Mouse (Mus musculus): ENCODE results near the gene Tkt. TPM values are rescaled to one million over a fixed set of nuclear protein-coding genes. Genes with fewer than 3 reads are reported as not detected.

The Tkt gene
- polyA plus RNA-seq, 1 experiment, result 393 TPM

DNA sequence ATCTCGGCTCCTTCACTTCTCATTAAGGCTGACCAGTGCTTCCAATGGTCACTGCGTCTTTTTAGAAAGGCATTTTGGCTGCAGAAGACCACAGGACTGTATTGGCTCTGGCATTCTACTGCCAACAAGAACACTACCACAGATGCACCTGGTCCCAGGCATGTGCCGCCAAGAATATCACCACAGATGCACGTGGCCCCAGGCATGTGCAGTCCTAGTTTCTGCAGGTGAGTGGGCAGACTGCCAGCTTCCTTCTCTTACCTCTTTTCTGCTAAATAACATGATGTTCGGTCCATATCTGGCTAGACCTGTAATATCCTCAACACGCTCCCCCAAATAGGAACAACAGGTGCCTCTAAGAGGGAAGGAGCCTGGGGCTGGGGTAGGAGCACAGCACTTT, 60.0 kb downstream of the Tkt start:
- H3K27me3 ChIP-seq (replicated peaks; ENCODE audit: control insufficient read depth, insufficient read depth, low read length), result no peaks in the 10 kb centered on the region
- 82% methylated on average over 6 of the region's 6 CpGs for WGBS
- DNase-seq, result no peak
- no peaks in the 10 kb centered on the region; the same call in 1 of the 2 replicates for H3K36me3 ChIP-seq (ENCODE audit: control insufficient read depth, insufficient read depth, low read length)
- no peak overlapping the region for H3K4me3 ChIP-seq (ENCODE audit: insufficient read depth, low read depth, low read length)
- TF ChIP-seq CTCF (conservative IDR thresholded peaks at IDR 0.05; ENCODE audit: insufficient read depth, insufficient read length, low read depth, low read length) (no peak), POLR2A (IDR thresholded peaks at IDR 0.05; ENCODE audit: low read depth, low read length) (no peak)
- no peak overlapping the region for H3K27ac ChIP-seq (ENCODE audit: insufficient read depth, low read depth, low read length)
- H3K4me1 ChIP-seq (ENCODE audit: control insufficient read depth, insufficient read depth, low read length), result peaks cover 3% of the 10 kb centered on the region; the same call in 1 of the 2 replicates

DNA sequence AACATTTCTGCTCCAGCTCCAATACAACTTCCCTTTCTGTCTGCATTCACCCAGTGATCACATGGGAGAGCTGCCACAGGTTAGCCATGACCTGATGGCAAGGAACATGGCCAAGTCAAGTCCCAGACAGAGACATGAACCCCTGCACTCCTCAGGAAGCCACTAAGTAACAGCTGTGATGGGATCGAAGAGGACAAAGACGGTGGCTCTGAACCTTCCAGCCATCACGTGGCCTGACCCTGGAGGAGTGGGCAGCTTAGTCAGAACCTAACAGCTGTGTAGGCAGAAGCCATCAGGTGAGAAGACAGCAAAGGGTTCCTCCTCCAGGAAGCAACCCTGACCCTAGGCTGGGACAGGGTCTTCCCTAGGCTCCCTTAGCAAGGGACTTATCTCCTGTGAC, 61.3 kb downstream of the Tkt start:
- Histone ChIP-seq H3K36me3 (ENCODE audit: control insufficient read depth, insufficient read depth, low read length) (no peaks in the 10 kb centered on the region), H3K27ac (ENCODE audit: insufficient read depth, low read depth, low read length) (no peak overlapping the region), H3K27me3 (replicated peaks; ENCODE audit: control insufficient read depth, insufficient read depth, low read length) (no peaks in the 10 kb centered on the region), H3K4me3 (ENCODE audit: insufficient read depth, low read depth, low read length) (no peak overlapping the region), H3K4me1 (ENCODE audit: control insufficient read depth, insufficient read depth, low read length) (peaks cover 4% of the 10 kb centered on the region; the same call in 1 of the 2 replicates)
- DNase-seq, result no peak
- WGBS, result 90% methylated on average over 3 of the region's 3 CpGs
- TF ChIP-seq CTCF (conservative IDR thresholded peaks at IDR 0.05; ENCODE audit: insufficient read depth, insufficient read length, low read depth, low read length) (no peak), POLR2A (IDR thresholded peaks at IDR 0.05; ENCODE audit: low read depth, low read length) (no peak)

DNA sequence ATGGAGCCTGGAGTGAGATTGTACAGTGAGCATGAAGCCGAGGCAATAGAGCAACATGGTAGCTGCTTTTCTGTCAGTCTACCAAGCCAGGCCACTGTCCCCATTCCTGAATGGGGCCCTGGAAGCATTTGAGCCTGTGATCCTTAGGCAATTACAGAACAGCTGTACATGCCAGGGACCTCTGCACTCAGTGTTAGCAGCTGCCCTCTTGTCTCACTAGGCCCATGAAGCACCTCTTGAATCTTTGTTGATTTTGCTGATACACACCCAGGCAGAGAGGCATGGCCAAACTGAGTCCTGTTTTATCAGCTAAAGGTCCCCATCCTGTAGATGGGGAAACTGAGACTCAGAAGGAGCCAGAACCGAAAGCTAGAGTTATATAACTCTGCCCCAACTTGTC, 62.1 kb downstream of the Tkt start:
- no peaks in the 10 kb centered on the region for H3K27me3 ChIP-seq (replicated peaks; ENCODE audit: control insufficient read depth, insufficient read depth, low read length)
- WGBS, result 86% methylated on average over 2 of the region's 2 CpGs
- H3K27ac ChIP-seq (ENCODE audit: insufficient read depth, low read depth, low read length), result no peak overlapping the region
- no peak for DNase-seq
- H3K36me3 ChIP-seq (ENCODE audit: control insufficient read depth, insufficient read depth, low read length), result no peaks in the 10 kb centered on the region
- H3K4me1 ChIP-seq (ENCODE audit: control insufficient read depth, insufficient read depth, low read length), result peaks cover 10% of the 10 kb centered on the region; the same call in 1 of the 2 replicates
- H3K4me3 ChIP-seq (ENCODE audit: insufficient read depth, low read depth, low read length), result no peak overlapping the region
- TF ChIP-seq POLR2A (IDR thresholded peaks at IDR 0.05; ENCODE audit: low read depth, low read length) (no peak), CTCF (conservative IDR thresholded peaks at IDR 0.05; ENCODE audit: insufficient read depth, insufficient read length, low read depth, low read length) (no peak)

DNA sequence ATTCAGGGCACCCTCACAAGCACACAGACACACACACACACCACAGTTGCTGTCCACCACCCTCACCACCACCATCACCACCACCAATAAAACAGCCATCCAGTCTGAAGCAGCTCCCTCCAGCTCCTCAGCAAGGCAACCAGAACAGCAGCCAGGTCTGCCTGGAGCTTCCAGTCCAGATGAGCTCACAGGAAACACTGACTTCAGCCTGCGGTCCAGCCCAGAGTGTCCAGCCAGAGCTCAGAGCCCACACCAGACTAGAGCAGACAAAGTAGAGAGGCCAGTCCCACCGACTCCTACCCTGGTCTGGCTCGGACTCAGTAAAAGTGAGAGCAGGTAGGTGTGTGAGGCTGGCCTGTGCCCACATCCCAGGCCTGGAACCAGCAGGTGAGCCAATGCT, 62.8 kb downstream of the Tkt start:
- 76% methylated on average over 3 of the region's 3 CpGs for WGBS
- DNase-seq, result no peak
- Histone ChIP-seq H3K36me3 (ENCODE audit: control insufficient read depth, insufficient read depth, low read length) (no peaks in the 10 kb centered on the region), H3K27me3 (replicated peaks; ENCODE audit: control insufficient read depth, insufficient read depth, low read length) (no peaks in the 10 kb centered on the region), H3K27ac (ENCODE audit: insufficient read depth, low read depth, low read length) (no peak overlapping the region), H3K4me3 (ENCODE audit: insufficient read depth, low read depth, low read length) (no peak overlapping the region), H3K4me1 (ENCODE audit: control insufficient read depth, insufficient read depth, low read length) (peaks cover 10% of the 10 kb centered on the region; the same call in 1 of the 2 replicates)
- no peak for TF ChIP-seq POLR2A (IDR thresholded peaks at IDR 0.05; ENCODE audit: low read depth, low read length)

DNA sequence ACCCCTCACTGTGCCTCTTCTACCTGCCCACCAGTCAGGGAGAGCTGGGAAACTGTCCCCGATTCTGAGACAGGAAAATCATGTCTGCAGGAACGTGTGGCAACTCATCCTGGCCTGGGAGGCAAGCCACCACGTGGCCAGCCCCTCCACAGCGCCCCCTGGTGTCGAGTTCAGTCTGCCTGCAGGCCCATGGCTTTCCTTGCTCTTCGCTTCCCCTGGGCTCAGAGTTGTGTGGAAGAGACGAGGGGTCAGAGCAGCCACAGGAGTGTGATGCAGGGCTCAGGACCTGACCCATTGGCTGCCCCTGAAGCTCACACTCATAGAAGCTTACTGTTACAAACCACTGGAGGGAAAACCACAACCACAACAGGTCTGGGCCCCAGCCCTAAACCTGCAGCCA, 64.4 kb downstream of the Tkt start:
- TF ChIP-seq POLR2A (IDR thresholded peaks at IDR 0.05; ENCODE audit: low read depth, low read length) (no peak), CTCF (conservative IDR thresholded peaks at IDR 0.05; ENCODE audit: insufficient read depth, insufficient read length, low read depth, low read length) (peak; percentile 89)
- peak; percentile 68 for DNase-seq
- H3K36me3 ChIP-seq (ENCODE audit: control insufficient read depth, insufficient read depth, low read length), result no peaks in the 10 kb centered on the region
- no peak overlapping the region for H3K27ac ChIP-seq (ENCODE audit: insufficient read depth, low read depth, low read length)
- H3K4me1 ChIP-seq (ENCODE audit: control insufficient read depth, insufficient read depth, low read length), result peaks cover 10% of the 10 kb centered on the region; the same call in 1 of the 2 replicates
- H3K4me3 ChIP-seq (ENCODE audit: insufficient read depth, low read depth, low read length), result no peak overlapping the region
- 23% methylated on average over 7 of the region's 7 CpGs for WGBS
- no peaks in the 10 kb centered on the region for H3K27me3 ChIP-seq (replicated peaks; ENCODE audit: control insufficient read depth, insufficient read depth, low read length)

DNA sequence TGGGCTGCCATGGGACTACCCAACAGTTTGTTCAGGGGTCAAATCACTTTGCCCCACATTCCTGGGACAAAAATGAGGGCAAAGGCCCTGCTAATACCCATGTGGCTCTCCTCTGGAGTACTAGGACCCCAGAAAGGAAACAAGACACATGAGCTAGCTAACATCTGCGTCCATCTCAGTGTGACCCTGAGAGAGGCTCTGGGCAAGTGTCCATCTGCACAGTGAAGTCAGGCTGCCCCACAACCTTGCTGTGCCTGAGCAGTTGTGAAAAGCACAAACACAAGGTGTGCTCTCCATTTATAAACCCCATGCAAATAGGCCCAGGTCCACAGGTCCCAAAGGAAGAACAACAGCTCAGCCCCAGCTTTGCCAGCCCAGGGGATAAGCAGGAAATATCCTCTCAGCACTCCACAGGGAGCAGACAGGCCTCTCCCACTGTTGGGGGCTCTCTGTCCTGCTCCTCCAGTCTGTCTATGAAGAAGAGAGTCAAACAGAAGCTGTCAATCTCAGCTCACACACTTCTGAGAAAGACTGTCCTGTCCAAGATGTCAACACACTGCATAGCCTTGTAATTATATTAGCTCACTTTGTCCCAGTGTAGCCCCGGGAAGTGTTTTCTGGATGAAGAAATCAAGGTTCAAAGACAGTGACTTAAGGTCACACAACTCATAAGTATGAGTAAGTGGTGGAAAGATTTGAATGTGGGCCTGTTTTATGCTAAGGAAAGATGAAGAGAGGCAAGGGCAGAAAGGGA, 65.0 kb downstream of the Tkt start:
- 59% methylated on average over 2 of the region's 2 CpGs for WGBS
- H3K4me3 ChIP-seq (ENCODE audit: insufficient read depth, low read depth, low read length), result no peak overlapping the region
- H3K4me1 ChIP-seq (ENCODE audit: control insufficient read depth, insufficient read depth, low read length), result peaks cover 10% of the 10 kb centered on the region; the same call in 1 of the 2 replicates
- H3K27ac ChIP-seq (ENCODE audit: insufficient read depth, low read depth, low read length), result no peak overlapping the region
- H3K27me3 ChIP-seq (replicated peaks; ENCODE audit: control insufficient read depth, insufficient read depth, low read length), result no peaks in the 10 kb centered on the region
- H3K36me3 ChIP-seq (ENCODE audit: control insufficient read depth, insufficient read depth, low read length), result no peaks in the 10 kb centered on the region
- TF ChIP-seq CTCF (conservative IDR thresholded peaks at IDR 0.05; ENCODE audit: insufficient read depth, insufficient read length, low read depth, low read length) (no peak), POLR2A (IDR thresholded peaks at IDR 0.05; ENCODE audit: low read depth, low read length) (no peak)
- DNase-seq, result no peak

DNA sequence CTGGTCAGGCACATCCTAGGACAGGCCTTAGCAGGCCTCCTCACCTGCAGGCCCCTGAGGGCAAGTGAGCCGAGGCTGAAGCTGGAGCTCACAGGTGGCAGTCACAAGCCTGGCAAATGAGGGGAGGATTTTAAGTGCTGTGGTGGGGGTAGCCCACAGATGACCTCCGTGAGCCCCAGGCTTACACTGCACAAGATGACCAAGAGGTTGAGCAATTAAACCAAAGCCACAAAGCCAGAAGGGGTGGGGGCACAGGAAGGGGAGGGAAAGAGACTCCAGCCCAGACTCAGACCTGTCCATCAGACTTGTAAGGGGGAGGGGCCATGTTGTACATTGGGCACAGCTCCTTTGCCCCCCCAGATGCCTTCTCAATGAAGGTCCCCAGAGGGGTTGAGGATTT, 68.6 kb downstream of the Tkt start:
- peaks cover 10% of the 10 kb centered on the region; the same call in 1 of the 2 replicates for H3K4me1 ChIP-seq (ENCODE audit: control insufficient read depth, insufficient read depth, low read length)

More for the DNA sequence above, 68.6 kb downstream of the Tkt start:
- no peak for TF ChIP-seq CTCF (conservative IDR thresholded peaks at IDR 0.05; ENCODE audit: insufficient read depth, insufficient read length, low read depth, low read length)
- TF ChIP-seq POLR2A (IDR thresholded peaks at IDR 0.05; ENCODE audit: low read depth, low read length), result no peak
- Histone ChIP-seq H3K36me3 (ENCODE audit: control insufficient read depth, insufficient read depth, low read length) (no peaks in the 10 kb centered on the region), H3K27ac (ENCODE audit: insufficient read depth, low read depth, low read length) (no peak overlapping the region), H3K4me3 (ENCODE audit: insufficient read depth, low read depth, low read length) (no peak overlapping the region), H3K27me3 (replicated peaks; ENCODE audit: control insufficient read depth, insufficient read depth, low read length) (no peaks in the 10 kb centered on the region)
- WGBS, result 60% methylated on average over 2 of the region's 2 CpGs
- no peak for DNase-seq
